Mouse (Mus musculus) frontal cortex, postnatal 10 days (tissue): ENCODE measurements at regions not wholly inside any gene's neighbourhood (a gene's known extent, or its start where the extent isn't known, plus 50 kb on each side); places are given as distances from the start of the nearest gene placed in this dataset.
"Not testable (repeated sequence)": the region's sequence is repeated elsewhere in the genome, so short reads cannot be mapped to it uniquely, and the experiment has no call there.

ENCODE experiments used
- DNase-seq, 2 experiments: peaks; one replicate each; pipeline ENCODE4 v3.0.0; 2022; ENCODE audit warnings: low spot score in 2 of 2, mixed read lengths in 1 of 2

- DNase-seq = no peak
These were observed 338.4 kb upstream of the Gpc6 start for GRCm38 (mm10) chr14:116586742-116587141.

DNA sequence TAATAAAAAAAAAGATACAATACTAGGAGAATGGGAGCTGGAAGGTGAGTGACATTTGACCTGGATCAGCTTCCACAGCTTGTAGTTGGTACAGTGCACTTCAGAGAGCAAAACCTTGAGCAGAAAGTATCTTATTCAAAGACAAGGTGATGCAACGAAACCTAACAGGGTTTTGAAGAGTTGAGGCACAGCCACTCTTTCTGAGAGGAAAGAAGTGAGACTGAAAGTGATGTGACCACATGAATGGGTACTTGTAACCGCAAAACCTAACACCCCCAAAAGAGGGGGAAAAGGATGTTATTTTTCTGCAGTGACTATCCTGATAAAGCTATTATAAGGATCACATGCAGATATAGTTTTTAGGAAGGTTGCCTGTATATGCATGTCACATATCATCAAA is 335.6 kb upstream of the Gpc6 start:
- no peak for DNase-seq

GRCm38 (mm10) chr14:116590111-116590510 is 335.0 kb upstream of the Gpc6 start:
- DNase-seq = no peak

- DNase-seq = no peak
These were observed 317.0 kb upstream of the Gpc6 start for GRCm38 (mm10) chr14:116608130-116608529.

GRCm38 (mm10) chr14:116611210-116611609 is 313.9 kb upstream of the Gpc6 start:
- DNase-seq = no peak

GRCm38 (mm10) chr14:116632181-116632580 is 292.9 kb upstream of the Gpc6 start:
- peak; percentile 11 to 16 for DNase-seq

DNA sequence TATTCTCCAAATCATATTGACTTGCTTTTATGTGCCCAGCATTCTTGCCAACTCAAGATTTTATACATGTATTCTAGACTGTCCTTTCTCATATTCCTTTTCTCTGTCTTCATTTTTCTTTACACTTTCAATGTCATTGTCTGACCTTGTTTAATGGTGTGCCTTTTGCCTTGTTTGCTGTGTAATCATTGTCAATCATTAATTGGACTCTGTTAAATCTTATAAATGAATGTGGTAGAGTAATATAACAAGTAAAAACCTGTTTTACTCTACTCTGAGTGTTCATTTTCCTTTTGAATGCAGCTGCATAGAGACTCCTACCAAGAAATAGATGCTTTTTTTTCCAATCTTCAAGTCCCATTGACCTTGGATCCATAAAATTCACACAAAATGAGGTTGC is 283.0 kb upstream of the Gpc6 start:
- no peak for DNase-seq

DNA sequence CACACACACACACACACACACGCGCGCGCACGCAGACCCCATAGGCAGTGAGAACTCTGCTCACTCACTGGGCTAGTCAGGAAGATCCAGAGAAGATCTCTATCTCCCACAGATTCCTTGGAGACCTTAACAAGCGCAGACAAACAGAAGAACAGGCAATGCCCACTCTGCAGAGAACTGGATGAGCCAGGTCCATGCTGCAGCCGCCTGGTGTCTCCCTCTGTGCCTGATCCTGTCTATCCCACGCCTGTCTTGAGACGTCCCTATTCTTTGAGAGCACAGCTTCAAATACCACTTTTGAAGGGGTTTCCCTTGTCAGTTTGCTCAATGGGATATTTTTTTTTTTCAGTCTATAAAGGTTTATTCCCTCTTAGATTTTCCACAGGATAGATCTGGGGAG is 273.2 kb upstream of the Gpc6 start:
- DNase-seq = no peak

DNA sequence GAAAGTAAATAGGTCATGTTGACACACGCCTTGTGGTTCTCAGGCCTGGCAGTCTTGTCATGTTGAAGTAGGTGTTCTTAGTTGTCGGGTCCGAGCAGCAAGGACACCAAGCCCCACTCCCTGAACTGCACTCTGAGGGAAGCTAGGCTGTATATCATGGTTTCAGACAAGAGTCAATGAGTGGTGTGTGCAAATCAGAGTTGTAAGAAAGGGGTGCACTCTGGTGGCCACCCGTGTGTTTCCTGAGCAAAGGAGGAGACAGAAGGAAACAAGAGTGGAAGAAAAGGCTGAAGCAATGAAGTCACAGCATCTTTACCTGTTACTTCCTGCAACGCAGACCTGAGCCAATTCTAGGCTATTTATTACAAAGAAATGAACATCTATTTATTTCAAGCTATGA is 241.2 kb upstream of the Gpc6 start:
- DNase-seq = no peak

DNA sequence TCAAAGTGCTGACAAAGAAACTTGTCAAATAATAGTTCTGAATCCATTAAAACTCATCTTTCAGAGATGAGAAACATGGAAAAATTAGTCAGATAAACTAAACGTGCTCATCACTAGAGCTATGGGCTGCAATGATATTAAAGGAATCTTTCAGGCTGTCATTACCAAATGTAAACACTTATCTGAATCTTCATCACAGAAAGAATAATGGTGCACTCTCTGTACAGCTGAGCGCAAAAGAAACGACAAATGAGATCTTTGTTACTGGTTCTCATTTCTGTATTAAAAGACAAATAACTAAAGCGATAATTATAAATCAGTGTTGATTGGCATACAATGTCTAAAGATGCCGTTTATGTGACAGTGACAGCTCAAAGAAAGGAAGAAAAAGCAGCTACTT is 227.4 kb upstream of the Gpc6 start:
- DNase-seq = no peak

DNA sequence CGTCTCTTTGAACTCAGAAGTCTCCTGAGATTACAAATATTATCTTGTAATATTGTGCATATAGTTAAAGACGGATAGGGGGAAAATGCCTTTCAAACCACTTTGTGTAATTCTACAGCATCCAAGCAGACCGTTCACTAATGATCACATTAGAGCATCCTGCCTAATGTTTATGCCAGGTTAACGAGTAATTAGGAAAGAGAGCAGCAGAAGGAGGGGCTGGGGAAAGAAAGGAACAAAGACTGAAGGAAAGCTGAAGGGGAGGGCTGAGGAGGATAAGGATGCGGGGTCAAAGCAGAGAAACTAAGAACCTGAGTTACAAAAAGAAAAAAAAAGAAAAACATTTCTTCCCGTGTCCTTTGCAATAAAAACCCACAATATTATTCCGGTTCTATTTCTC is 226.7 kb upstream of the Gpc6 start:
- no peak for DNase-seq

- not testable (repeated sequence) for DNase-seq
These were observed 190.5 kb upstream of the Gpc6 start for GRCm38 (mm10) chr14:116734596-116734995.

DNA sequence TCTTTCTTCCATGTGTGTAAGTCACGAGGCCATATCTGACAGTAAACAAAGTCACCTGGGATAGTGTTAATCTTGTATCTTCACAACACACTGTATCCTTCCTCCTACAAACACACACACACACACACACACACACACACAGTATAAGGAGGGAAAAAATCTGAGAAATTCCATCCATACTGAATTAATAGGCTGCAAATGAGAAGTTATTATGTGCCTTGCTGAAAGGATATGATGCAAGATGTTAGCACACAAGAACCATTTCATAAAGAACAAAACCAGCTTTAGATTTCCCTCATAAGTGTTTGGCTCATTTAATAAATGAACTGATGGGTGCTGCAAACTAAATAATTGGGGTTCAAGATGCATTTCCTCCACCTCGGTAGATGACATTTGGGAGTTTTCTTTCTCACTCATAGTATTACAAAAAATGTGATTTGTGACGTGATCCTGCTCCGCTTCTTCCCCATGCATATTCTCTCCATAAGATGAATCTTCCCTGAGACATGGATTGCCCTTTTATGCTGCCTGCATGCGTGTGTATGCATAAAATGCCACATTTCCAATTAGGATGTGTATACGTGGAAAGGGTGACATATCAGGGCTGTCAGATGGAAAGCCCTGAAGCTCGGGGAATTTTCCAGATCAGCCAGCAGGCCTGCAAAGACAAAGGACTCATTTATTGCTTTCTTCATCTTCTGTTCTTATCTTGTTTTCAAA is 170.5 kb upstream of the Gpc6 start:
- no peak for DNase-seq

- DNase-seq = no peak
These were observed 163.7 kb upstream of the Gpc6 start for GRCm38 (mm10) chr14:116761429-116761828.

DNA sequence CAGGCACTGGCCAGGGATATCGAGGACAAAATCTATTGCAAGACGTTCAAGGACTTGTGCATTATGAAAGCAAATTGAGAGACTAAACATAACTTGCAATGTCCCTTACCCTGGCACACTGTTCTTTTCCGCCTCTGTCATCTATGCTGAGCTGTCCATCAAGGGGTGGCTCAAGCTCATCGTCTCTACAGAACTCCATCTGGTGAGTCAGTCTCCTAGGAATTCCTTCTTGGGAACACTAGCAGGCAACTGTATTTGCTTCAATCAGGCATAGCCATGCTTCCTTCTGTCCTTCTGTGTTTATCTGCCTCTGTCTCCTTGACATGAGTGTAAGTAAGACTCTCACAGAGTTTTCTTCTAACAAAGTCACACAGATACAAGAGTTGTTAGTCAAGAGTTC is 154.0 kb upstream of the Gpc6 start:
- DNase-seq = no peak

DNA sequence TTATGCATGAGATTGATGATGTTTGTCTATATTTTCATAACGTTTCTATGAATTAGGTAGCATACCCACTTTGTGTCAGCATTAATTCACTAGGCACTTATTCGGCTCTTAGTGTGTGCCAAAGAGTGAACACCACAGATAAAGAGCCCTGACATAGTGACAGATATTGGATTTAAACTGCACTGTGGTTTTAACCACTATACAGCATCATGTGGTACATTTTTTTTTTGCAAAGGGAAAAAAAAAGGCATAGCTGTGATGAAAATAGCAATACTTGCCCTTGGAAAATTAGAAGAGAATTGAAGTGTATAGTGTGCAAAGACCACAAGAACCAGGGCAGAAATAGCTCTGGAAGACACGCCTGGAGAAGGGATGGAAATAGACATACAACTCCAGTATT is 153.4 kb upstream of the Gpc6 start:
- no peak for DNase-seq

GRCm38 (mm10) chr14:116779661-116780060 is 145.5 kb upstream of the Gpc6 start:
- DNase-seq = peak in 1 of 2 experiments; percentile 14

GRCm38 (mm10) chr14:116783840-116784239 is 141.3 kb upstream of the Gpc6 start:
- no peak for DNase-seq

- no peak for DNase-seq
These were observed 118.6 kb upstream of the Gpc6 start for GRCm38 (mm10) chr14:116806504-116806903.

GRCm38 (mm10) chr14:116808581-116808980 is 116.5 kb upstream of the Gpc6 start:
- no peak for DNase-seq

DNA sequence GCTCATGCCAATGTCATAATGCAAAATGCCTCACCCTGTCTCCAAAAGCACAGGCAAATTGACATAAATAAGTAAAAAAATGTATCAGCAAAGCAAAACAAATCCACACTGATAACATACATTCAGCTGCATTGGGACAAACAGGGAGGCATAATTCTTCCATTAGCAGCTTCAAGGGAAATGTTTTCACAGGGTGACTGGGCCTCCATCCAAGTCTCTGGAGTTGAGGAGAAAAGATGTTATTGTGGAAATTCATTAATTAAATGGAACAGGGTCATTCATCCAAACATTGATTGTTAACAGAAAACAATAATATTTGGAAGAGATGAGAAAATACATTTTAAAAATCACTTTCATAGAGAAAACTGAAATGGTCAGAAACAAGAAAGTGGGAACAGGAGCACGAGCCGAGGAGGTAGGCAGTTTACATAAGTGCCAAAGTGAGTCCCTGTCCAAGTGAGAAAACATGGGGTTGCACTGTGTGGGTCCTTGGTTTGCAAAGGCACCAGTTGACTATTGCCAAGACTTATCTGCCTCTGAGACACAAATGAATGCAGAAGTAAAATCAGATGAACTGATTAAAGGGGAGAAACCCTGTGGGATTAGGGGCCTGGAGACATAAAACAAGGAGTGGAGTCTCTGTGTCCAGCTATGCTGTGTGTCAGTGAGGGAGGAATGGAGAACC is 114.3 kb upstream of the Gpc6 start:
- no peak for DNase-seq

GRCm38 (mm10) chr14:116837235-116837634 is 87.9 kb upstream of the Gpc6 start:
- no peak for DNase-seq

GRCm38 (mm10) chr14:116869437-116869836 is 55.7 kb upstream of the Gpc6 start:
- no peak for DNase-seq

DNA sequence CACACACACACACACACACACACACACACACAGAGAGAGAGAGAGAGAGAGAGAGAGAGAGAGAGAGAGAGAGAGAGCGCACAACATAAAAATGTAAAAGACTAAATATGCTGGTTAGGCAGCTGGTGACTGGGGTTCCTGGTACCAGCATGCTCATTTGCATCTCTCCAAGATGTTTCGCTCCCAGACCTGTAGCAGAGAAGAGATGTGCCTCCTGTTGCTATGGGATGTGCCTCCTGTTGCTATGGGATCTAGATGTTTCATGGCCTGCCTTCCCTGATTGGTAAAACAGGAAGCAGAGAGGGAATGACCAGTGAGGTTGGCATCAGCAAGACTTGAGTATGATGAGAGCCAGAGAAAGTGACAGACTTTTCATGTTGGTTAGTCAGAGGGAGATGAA is 55.1 kb upstream of the Gpc6 start:
- DNase-seq = no peak
